Mouse (Mus musculus): ENCODE results near the gene Pnmal1.

DNA sequence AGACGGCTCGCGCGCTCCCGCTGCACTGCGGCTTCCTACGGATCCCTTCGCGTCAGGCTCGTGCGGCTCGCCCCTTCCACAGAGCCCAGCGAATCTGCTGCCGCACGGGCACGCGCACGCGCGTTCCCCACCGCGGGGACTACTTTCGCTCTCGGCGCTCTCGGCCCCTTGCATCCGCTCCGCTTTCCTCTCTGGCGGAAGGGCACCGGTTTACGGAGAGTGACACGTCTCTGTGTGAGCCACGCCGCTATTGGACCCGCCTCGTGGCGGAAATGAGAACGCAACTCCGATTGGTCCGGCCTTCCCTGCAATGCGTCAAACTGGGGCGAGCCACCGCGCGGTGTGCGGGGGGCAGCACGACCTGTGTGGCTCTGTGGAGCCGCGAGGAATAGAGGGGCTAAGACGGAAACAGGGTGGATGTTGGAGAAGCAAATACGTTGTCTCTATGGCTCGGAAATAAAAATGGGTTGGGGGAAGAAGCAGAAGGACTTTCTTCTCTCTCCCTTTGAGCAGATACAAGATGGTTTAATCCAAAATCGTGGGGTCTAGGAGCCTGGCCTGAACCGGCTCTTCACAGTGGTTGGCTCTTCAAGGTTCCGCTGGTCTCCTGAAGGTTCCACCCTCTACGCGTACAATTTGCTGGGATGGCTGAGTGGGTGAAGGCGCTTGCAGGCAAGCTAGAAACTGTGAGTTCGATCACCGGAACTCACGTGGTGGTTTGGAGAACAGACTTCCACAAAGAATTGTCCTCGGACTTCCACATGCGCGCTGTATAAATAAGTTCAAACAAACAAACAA, 35.2 kb upstream of the Pnmal1 start, which contains the start of gene Calm3:
- TF ChIP-seq CTCF (IDR thresholded peaks at IDR 0.05; ENCODE audit: low read depth, low read length) (no peak), TAL1 (conservative IDR thresholded peaks at IDR 0.05; ENCODE audit: low read depth, low read length) (no peak), GATA1 (IDR thresholded peaks at IDR 0.05; ENCODE audit: borderline replicate concordance, low read length) (no peak)
